In the genomic region with DNA sequence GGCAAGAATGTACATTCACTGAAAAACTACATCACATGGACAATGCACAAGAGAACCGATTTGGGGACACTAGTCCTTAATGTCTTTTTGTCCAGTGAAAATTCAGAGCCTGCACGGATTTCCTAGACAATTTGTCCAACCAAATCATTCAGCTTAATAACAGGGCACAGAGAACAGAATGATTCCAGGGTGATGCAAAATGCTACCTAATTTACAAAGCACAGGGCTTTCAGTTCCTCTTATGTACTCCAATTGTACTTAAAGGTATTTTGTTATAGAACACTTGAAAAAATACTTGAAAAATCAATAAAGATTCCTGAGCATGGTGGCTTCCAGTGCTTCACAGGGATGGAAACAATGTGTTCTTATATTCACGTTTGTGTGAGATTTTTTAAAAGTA, we compare ENCODE assay signal across 30 mouse cellular contexts.
"Had no signal": no experiment of that assay in that cellular context is flagged by ENCODE, and none has a peak within 500 bp of the region (broad histone marks: within the 10 kb centered on the region; RNA-seq: fewer than 3 reads in every experiment).

No protein-coding gene starts in this region.

- H3K4me1 ChIP-seq: limb, embryonic 12.5 days; limb, embryonic 13.5 days; limb, embryonic 15.5 days; liver, embryonic 12.5 days; liver, embryonic 13.5 days; liver, embryonic 15.5 days; lung, embryonic 15.5 days; megakaryocyte, embryonic 14.5 days; midbrain, embryonic 15.5 days had no signal

- H3K27me3 ChIP-seq: limb, embryonic 12.5 days; limb, embryonic 13.5 days; limb, embryonic 15.5 days; liver, embryonic 12.5 days; liver, embryonic 13.5 days; liver, embryonic 15.5 days; lung, embryonic 15.5 days; megakaryocyte, embryonic 14.5 days; midbrain, embryonic 12.5 days; midbrain, embryonic 13.5 days; midbrain, embryonic 15.5 days had no signal

- DNase-seq: left cerebral cortex, postnatal 4 days; liver; liver, embryonic 13.5 days; liver, postnatal 0 days; lung, adult 18-20 months; lung, adult 2 months; lung, embryonic 14.5 days; lung, postnatal 10 days; lung, postnatal 14 days; lung, postnatal 36 days; lung, postnatal 4 days; midbrain, embryonic 14.5 days had no signal

- H3K27ac ChIP-seq: left cerebral cortex, adult 2 months; limb, embryonic 10.5 days; limb, embryonic 12.5 days; limb, embryonic 13.5 days; limb, embryonic 15.5 days; liver, embryonic 12.5 days; liver, embryonic 13.5 days; liver, embryonic 14.5 days; liver, embryonic 15.5 days; lung, embryonic 15.5 days; macrophage; midbrain, embryonic 10.5 days; midbrain, embryonic 12.5 days; midbrain, embryonic 13.5 days; midbrain, embryonic 15.5 days had no signal

- H3K9ac ChIP-seq: limb, embryonic 12.5 days; limb, embryonic 13.5 days; limb, embryonic 15.5 days; liver, embryonic 12.5 days; liver, embryonic 13.5 days; liver, embryonic 14.5 days; liver, embryonic 15.5 days; liver, postnatal 0 days; lung, embryonic 14.5 days; lung, embryonic 15.5 days; midbrain, embryonic 12.5 days; midbrain, embryonic 13.5 days; midbrain, embryonic 15.5 days had no signal

- H3K4me3 ChIP-seq: left cerebral cortex, adult 2 months; limb, embryonic 10.5 days; limb, embryonic 12.5 days; limb, embryonic 13.5 days; limb, embryonic 15.5 days; liver, embryonic 12.5 days; liver, embryonic 13.5 days; liver, embryonic 15.5 days; lung, embryonic 15.5 days; megakaryocyte, embryonic 14.5 days; midbrain, embryonic 10.5 days; midbrain, embryonic 12.5 days; midbrain, embryonic 13.5 days; midbrain, embryonic 15.5 days; myocyte had no signal

- H3K4me2 ChIP-seq: limb, embryonic 12.5 days; limb, embryonic 13.5 days; limb, embryonic 15.5 days; liver, embryonic 11.5 days; liver, embryonic 12.5 days; liver, embryonic 13.5 days; liver, embryonic 15.5 days; lung, embryonic 14.5 days; lung, embryonic 15.5 days; midbrain, embryonic 11.5 days; midbrain, embryonic 12.5 days; midbrain, embryonic 13.5 days; midbrain, embryonic 15.5 days had no signal

- H3K36me3 ChIP-seq: limb, embryonic 10.5 days; limb, embryonic 12.5 days; limb, embryonic 13.5 days; limb, embryonic 15.5 days; liver, embryonic 12.5 days; liver, embryonic 13.5 days; liver, embryonic 15.5 days; lung, embryonic 15.5 days; midbrain, embryonic 10.5 days; midbrain, embryonic 12.5 days; midbrain, embryonic 13.5 days; midbrain, embryonic 15.5 days had no signal

- H3K9me3 ChIP-seq: limb, embryonic 10.5 days; limb, embryonic 12.5 days; limb, embryonic 13.5 days; limb, embryonic 15.5 days; liver, embryonic 12.5 days; liver, embryonic 13.5 days; liver, embryonic 15.5 days; lung, embryonic 15.5 days; midbrain, embryonic 10.5 days; midbrain, embryonic 12.5 days; midbrain, embryonic 13.5 days had no signal
